Mouse (Mus musculus): ENCODE data around the gene Igf2bp2.

DNA sequence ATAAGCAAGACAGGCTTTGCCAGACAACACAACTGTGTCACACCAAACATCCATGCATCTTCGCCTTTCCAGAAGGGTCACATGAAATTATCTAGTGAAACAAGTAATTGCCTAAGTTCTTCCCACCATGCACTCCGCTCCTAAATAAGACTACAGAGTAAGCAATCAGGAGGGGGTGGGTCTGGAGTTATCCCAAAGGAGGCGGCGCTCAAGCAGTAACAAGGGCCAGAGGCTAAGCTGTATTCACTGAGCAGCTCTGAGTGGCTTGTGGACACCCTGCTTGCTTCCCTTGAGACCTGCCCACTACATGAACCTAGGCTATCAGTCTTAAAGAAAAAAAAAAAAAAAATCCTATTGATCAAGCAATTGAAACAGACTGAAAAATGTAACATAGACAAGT is 44.9 kb downstream of the Igf2bp2 start:
- TF ChIP-seq GATA1 (IDR thresholded peaks at IDR 0.05; ENCODE audit: borderline replicate concordance, low read length) (no peak), FLI1 (IDR thresholded peaks at IDR 0.05; ENCODE audit: low read length) (no peak)
